Mouse (Mus musculus) stomach, embryonic 14.5 days (tissue): ENCODE results near the gene Mettl24. TPM values are rescaled to one million over a fixed set of nuclear protein-coding genes. Genes with fewer than 3 reads are reported as not detected.
"Not testable (repeated sequence)": the region's sequence is repeated elsewhere in the genome, so short reads cannot be mapped to it uniquely, and the experiment has no call there.

Source experiments
- ATAC-seq: fragments of 200-750 bp; cut with Nextera tagmentation; 2 replicates; pipeline ENCODE4 v1.8.0; 2017; ENCODE audit warnings: low read depth, moderate TSS enrichment; ENCODE audit not compliant: insufficient number of reproducible peaks, insufficient read depth, low FRiP score
- H3K27ac ChIP-seq: fragments of 300-500 bp; sonication (generic); 2 replicates; pipeline ENCODE4 v1.5.1; 2014; ENCODE audit warnings: mild to moderate bottlenecking, low read length, moderate library complexity, mixed read lengths
- H3K27me3 ChIP-seq: fragments of 300-500 bp; sonication (generic); 2 replicates; pipeline ENCODE4 v1.6.1; 2014; ENCODE audit warnings: low read length, control low read depth, mixed read lengths; ENCODE audit not compliant: control insufficient read depth, insufficient read depth
- H3K36me3 ChIP-seq: fragments of 300-500 bp; sonication (generic); 2 replicates; pipeline ENCODE4 v1.6.1; 2014; ENCODE audit warnings: mild to moderate bottlenecking, control low read depth, low read length, moderate library complexity, mixed read lengths; ENCODE audit not compliant: control insufficient read depth, insufficient read depth
- H3K4me1 ChIP-seq: fragments of 300-500 bp; sonication (generic); 2 replicates; pipeline ENCODE4 v1.6.1; 2014; ENCODE audit warnings: low read length, control low read depth, mixed read lengths; ENCODE audit not compliant: control insufficient read depth, insufficient read depth
- H3K4me2 ChIP-seq: fragments of 300-500 bp; sonication (generic); replicated peaks from 2 replicates; pipeline ENCODE4 v1.6.1; 2014; ENCODE audit warnings: low read depth, low read length, control low read depth
- H3K4me3 ChIP-seq: fragments of 300-500 bp; sonication (generic); 2 replicates; pipeline ENCODE4 v1.5.1; 2014; ENCODE audit warnings: low read depth, low read length, control low read depth
- H3K9ac ChIP-seq: fragments of 300-500 bp; sonication (generic); replicated peaks from 2 replicates; pipeline ENCODE4 v1.6.1; 2014; ENCODE audit warnings: low read depth, mild to moderate bottlenecking, control low read depth, low read length, moderate library complexity, mixed read lengths
- H3K9me3 ChIP-seq: fragments of 300-500 bp; sonication (generic); 2 replicates; pipeline ENCODE4 v1.6.1; 2016; ENCODE audit warnings: low read depth, low read length, control low read depth; ENCODE audit not compliant: control insufficient read depth
- WGBS: fragments of 180-500 bp; shearing (Covaris S2); extraction: QIAGEN DNeasy Blood & Tissue Kit; methylation state at CpG from one replicate; pipeline ENCODE4 v1.1.7; 2014; 5-methylcytosine and 5-hydroxymethylcytosine counted together
- polyA plus RNA-seq: library from polyadenylated mRNA; unstranded; fragments of >200 nt; fragmentation: Nextera tagmentation; extraction: Ambion mirVana; gene quantifications from 2 replicates; pipeline ENCODE4 v1.2.1, GENCODE M21; 2014

Gene Mettl24
- polyA plus RNA-seq, 1 experiment from 2014 or later = 4.0 TPM

GRCm38 (mm10) chr10:40759391-40760194 is 76.5 kb downstream of the Mettl24 start:
- ATAC-seq = not testable (repeated sequence)
- 95% methylated on average over 20 of the region's 23 CpGs for WGBS

GRCm38 (mm10) chr10:40760195-40761009 is 77.3 kb downstream of the Mettl24 start:
- Histone ChIP-seq H3K4me1 (no peaks in the 10 kb centered on the region), H3K4me3 (no peak overlapping the region), H3K36me3 (no peaks in the 10 kb centered on the region), H3K27me3 (no peaks in the 10 kb centered on the region), H3K27ac (no peak overlapping the region), H3K9ac (no peak overlapping the region), H3K9me3 (no peaks in the 10 kb centered on the region; the same call in 1 of the 2 replicates), H3K4me2 (no peak overlapping the region)
- ATAC-seq = no peak
- WGBS = 86% methylated on average over 9 of the region's 9 CpGs

More at GRCm38 (mm10) chr10:40759391-40760194, 76.5 kb downstream of the Mettl24 start:
- H3K9ac ChIP-seq, H3K4me2 ChIP-seq, H3K27ac ChIP-seq, H3K9me3 ChIP-seq, H3K27me3 ChIP-seq, H3K36me3 ChIP-seq, H3K4me1 ChIP-seq, H3K4me3 ChIP-seq: not testable (repeated sequence)

- Histone ChIP-seq H3K4me1 (no peaks in the 10 kb centered on the region), H3K4me2 (no peak overlapping the region), H3K27ac (no peak overlapping the region), H3K27me3 (no peaks in the 10 kb centered on the region), H3K9me3 (no peaks in the 10 kb centered on the region; the same call in 1 of the 2 replicates), H3K36me3 (no peaks in the 10 kb centered on the region), H3K4me3 (no peak overlapping the region), H3K9ac (no peak overlapping the region)
- ATAC-seq = no peak
- WGBS = 70% methylated on average over 9 of the region's 9 CpGs
Observed at GRCm38 (mm10) chr10:40761010-40761752, 78.1 kb downstream of the Mettl24 start.

- Histone ChIP-seq H3K27ac (no peak overlapping the region), H3K4me3 (no peak overlapping the region), H3K4me1 (no peaks in the 10 kb centered on the region), H3K9ac (no peak overlapping the region), H3K9me3 (no peaks in the 10 kb centered on the region; the same call in 1 of the 2 replicates), H3K4me2 (no peak overlapping the region), H3K36me3 (no peaks in the 10 kb centered on the region), H3K27me3 (no peaks in the 10 kb centered on the region)
- WGBS = 86% methylated on average over 6 of the region's 6 CpGs
- no peak for ATAC-seq
Observed at GRCm38 (mm10) chr10:40762624-40763023, 79.5 kb downstream of the Mettl24 start.

- no peak overlapping the region for H3K9ac ChIP-seq
- H3K27me3 ChIP-seq = no peaks in the 10 kb centered on the region
- WGBS = 77% methylated on average over 5 of the region's 5 CpGs
- H3K27ac ChIP-seq = no peak overlapping the region
- no peaks in the 10 kb centered on the region for H3K4me1 ChIP-seq
- no peak overlapping the region for H3K4me3 ChIP-seq
- no peaks in the 10 kb centered on the region for H3K36me3 ChIP-seq
- no peak overlapping the region for H3K4me2 ChIP-seq
- ATAC-seq = no peak
- H3K9me3 ChIP-seq = no peaks in the 10 kb centered on the region; the same call in 1 of the 2 replicates
Observed at GRCm38 (mm10) chr10:40763084-40763720, 80.1 kb downstream of the Mettl24 start.

- no peak overlapping the region for H3K4me3 ChIP-seq
- H3K9ac ChIP-seq = no peak overlapping the region
- H3K27me3 ChIP-seq = no peaks in the 10 kb centered on the region
- H3K36me3 ChIP-seq = no peaks in the 10 kb centered on the region
- H3K4me2 ChIP-seq = no peak overlapping the region
- WGBS = 67% methylated on average over 4 of the region's 4 CpGs
- H3K9me3 ChIP-seq = no peaks in the 10 kb centered on the region
- no peak overlapping the region for H3K27ac ChIP-seq
- no peaks in the 10 kb centered on the region for H3K4me1 ChIP-seq
- no peak for ATAC-seq
Observed at GRCm38 (mm10) chr10:40772266-40772665, 89.2 kb downstream of the Mettl24 start.

GRCm38 (mm10) chr10:40775151-40775550 is 92.1 kb downstream of the Mettl24 start:
- H3K4me3 ChIP-seq = no peak overlapping the region
- H3K9me3 ChIP-seq = no peaks in the 10 kb centered on the region
- no peak overlapping the region for H3K4me2 ChIP-seq
- no peak overlapping the region for H3K27ac ChIP-seq
- no peaks in the 10 kb centered on the region for H3K36me3 ChIP-seq
- no peak for ATAC-seq
- H3K27me3 ChIP-seq = no peaks in the 10 kb centered on the region
- no peaks in the 10 kb centered on the region for H3K4me1 ChIP-seq
- H3K9ac ChIP-seq = no peak overlapping the region
- 55% methylated on average over 11 of the region's 11 CpGs for WGBS

- no peaks in the 10 kb centered on the region for H3K9me3 ChIP-seq
Observed at GRCm38 (mm10) chr10:40775655-40776054, 92.6 kb downstream of the Mettl24 start.

More at GRCm38 (mm10) chr10:40775655-40776054, 92.6 kb downstream of the Mettl24 start:
- Histone ChIP-seq H3K9ac (no peak overlapping the region), H3K4me2 (no peak overlapping the region), H3K4me1 (no peaks in the 10 kb centered on the region), H3K4me3 (no peak overlapping the region), H3K27ac (no peak overlapping the region), H3K27me3 (no peaks in the 10 kb centered on the region), H3K36me3 (no peaks in the 10 kb centered on the region)
- ATAC-seq = no peak
- 88% methylated on average over 4 of the region's 4 CpGs for WGBS
